Mouse (Mus musculus): ENCODE data around the gene Atp6v0b.
A peak's percentile ranks its signal among the peaks of the same experiment; 100 is the strongest.

Atp6v0b gene

GRCm38 (mm10) chr4:117887133-117887532 lies at the start of gene Atp6v0b:
Atp6v0b (minus strand) TSS chr4:117887333.
- DNase-seq (ENCODE audit: low spot score in 2 of 2): peak; percentile 93

- no peak for DNase-seq (ENCODE audit: low spot score in 2 of 2)
Observed at GRCm38 (mm10) chr4:117934081-117934480, 46.9 kb upstream of the Atp6v0b start.

GRCm38 (mm10) chr4:117933248-117933647 lies 46.1 kb upstream of the Atp6v0b start:
- no peak for DNase-seq (ENCODE audit: low spot score in 2 of 2)

GRCm38 (mm10) chr4:117929391-117929881 lies 42.3 kb upstream of the Atp6v0b start, which contains the start of gene Artn:
Artn (minus strand) TSS chr4:117929763.
- DNase-seq (ENCODE audit: low spot score in 2 of 2): no peak

- peak; percentile 28 to 48 for DNase-seq (ENCODE audit: low spot score in 2 of 2)
Observed at GRCm38 (mm10) chr4:117928699-117929241, 41.6 kb upstream of the Atp6v0b start.

- DNase-seq (ENCODE audit: low spot score in 2 of 2): no peak
Observed at GRCm38 (mm10) chr4:117928234-117928633, 41.1 kb upstream of the Atp6v0b start.

GRCm38 (mm10) chr4:117926545-117927482 lies 39.7 kb upstream of the Atp6v0b start:
- DNase-seq (ENCODE audit: low spot score in 2 of 2): no peak

GRCm38 (mm10) chr4:117924916-117925315 lies 37.8 kb upstream of the Atp6v0b start:
- no peak for DNase-seq (ENCODE audit: low spot score in 2 of 2)

GRCm38 (mm10) chr4:117923450-117923849 lies 36.3 kb upstream of the Atp6v0b start:
- DNase-seq (ENCODE audit: low spot score in 2 of 2): no peak

GRCm38 (mm10) chr4:117921358-117921757 lies 34.2 kb upstream of the Atp6v0b start:
- DNase-seq (ENCODE audit: low spot score in 2 of 2): no peak

- no peak for DNase-seq (ENCODE audit: low spot score in 2 of 2)
Observed at GRCm38 (mm10) chr4:117918762-117919161, 31.6 kb upstream of the Atp6v0b start.

- DNase-seq (ENCODE audit: low spot score in 2 of 2): no peak
Observed at GRCm38 (mm10) chr4:117918261-117918660, 31.1 kb upstream of the Atp6v0b start.

- DNase-seq (ENCODE audit: low spot score in 2 of 2): no peak
Observed at GRCm38 (mm10) chr4:117917847-117918246, 30.7 kb upstream of the Atp6v0b start.

- DNase-seq (ENCODE audit: low spot score in 2 of 2): no peak
Observed at GRCm38 (mm10) chr4:117917402-117917801, 30.3 kb upstream of the Atp6v0b start.

GRCm38 (mm10) chr4:117916386-117916785 lies 29.3 kb upstream of the Atp6v0b start:
- no peak for DNase-seq (ENCODE audit: low spot score in 2 of 2)

GRCm38 (mm10) chr4:117915489-117916105 lies 28.5 kb upstream of the Atp6v0b start:
- no peak for DNase-seq (ENCODE audit: low spot score in 2 of 2)

GRCm38 (mm10) chr4:117914591-117915442 lies 27.7 kb upstream of the Atp6v0b start, which contains the start of gene Ipo13:
Ipo13 (minus strand) TSS chr4:117914999.
- peak; percentile 96 for DNase-seq (ENCODE audit: low spot score in 2 of 2)

- no peak for DNase-seq (ENCODE audit: low spot score in 2 of 2)
Observed at GRCm38 (mm10) chr4:117914031-117914430, 26.9 kb upstream of the Atp6v0b start.

- no peak for DNase-seq (ENCODE audit: low spot score in 2 of 2)
Observed at GRCm38 (mm10) chr4:117913421-117913820, 26.3 kb upstream of the Atp6v0b start.

- no peak for DNase-seq (ENCODE audit: low spot score in 2 of 2)
Observed at GRCm38 (mm10) chr4:117912685-117913273, 25.6 kb upstream of the Atp6v0b start.

GRCm38 (mm10) chr4:117912131-117912561 lies 25.0 kb upstream of the Atp6v0b start:
- no peak for DNase-seq (ENCODE audit: low spot score in 2 of 2)
